Mouse (Mus musculus) adipocyte (in vitro differentiated cells): ENCODE measurements around the gene Smarce1.

Experiments
- DNase-seq: peaks from one replicate; pipeline ENCODE4 v3.0.0-alpha.2; 2016; ENCODE audit warnings: low spot score

Smarce1 gene

GRCm38 (mm10) chr11:99229641-99230260 lies 1.1 kb downstream of the Smarce1 start:
- DNase-seq = peak; percentile 35

- DNase-seq = no peak
These were observed 4.5 kb downstream of the Smarce1 start for GRCm38 (mm10) chr11:99226298-99226697.

- DNase-seq = no peak
These were observed 7.5 kb downstream of the Smarce1 start for GRCm38 (mm10) chr11:99223310-99223709.

GRCm38 (mm10) chr11:99221811-99222210 lies 9.0 kb downstream of the Smarce1 start:
- peak; percentile 35 for DNase-seq

- DNase-seq = no peak
These were observed 13.4 kb downstream of the Smarce1 start for GRCm38 (mm10) chr11:99217248-99217986.

GRCm38 (mm10) chr11:99216181-99216580 lies 14.6 kb downstream of the Smarce1 start:
- DNase-seq = no peak

- DNase-seq = no peak
These were observed 18.1 kb downstream of the Smarce1 start for GRCm38 (mm10) chr11:99212693-99213092.

- no peak for DNase-seq
These were observed 18.9 kb downstream of the Smarce1 start for GRCm38 (mm10) chr11:99211964-99212363.

- peak; percentile 25 for DNase-seq
These were observed 22.6 kb downstream of the Smarce1 start for GRCm38 (mm10) chr11:99208105-99208669.

- DNase-seq = peak; percentile 30
These were observed 23.4 kb downstream of the Smarce1 start for GRCm38 (mm10) chr11:99207449-99207848.

GRCm38 (mm10) chr11:99206954-99207353 lies 23.9 kb downstream of the Smarce1 start:
- DNase-seq = no peak

- no peak for DNase-seq
These were observed 41.6 kb downstream of the Smarce1 start for GRCm38 (mm10) chr11:99189154-99189582.

GRCm38 (mm10) chr11:99187348-99187747 lies 43.5 kb downstream of the Smarce1 start:
- DNase-seq = no peak

GRCm38 (mm10) chr11:99186836-99187235 lies 44.0 kb downstream of the Smarce1 start:
- no peak for DNase-seq

- DNase-seq = no peak
These were observed 48.2 kb downstream of the Smarce1 start for GRCm38 (mm10) chr11:99182575-99182974.

GRCm38 (mm10) chr11:99180071-99180470 lies 50.7 kb downstream of the Smarce1 start:
- no peak for DNase-seq

- no peak for DNase-seq
These were observed 53.0 kb downstream of the Smarce1 start for GRCm38 (mm10) chr11:99177925-99178198.

- peak; percentile 32 for DNase-seq
These were observed 53.5 kb downstream of the Smarce1 start for GRCm38 (mm10) chr11:99177054-99177924.

- DNase-seq = no peak
These were observed 58.8 kb downstream of the Smarce1 start for GRCm38 (mm10) chr11:99172002-99172401.

GRCm38 (mm10) chr11:99171442-99171841 lies 59.4 kb downstream of the Smarce1 start:
- no peak for DNase-seq

- DNase-seq = no peak
These were observed 60.1 kb downstream of the Smarce1 start for GRCm38 (mm10) chr11:99170547-99171267.

- DNase-seq = no peak
These were observed 60.8 kb downstream of the Smarce1 start for GRCm38 (mm10) chr11:99170005-99170404.
